In the genomic region with DNA sequence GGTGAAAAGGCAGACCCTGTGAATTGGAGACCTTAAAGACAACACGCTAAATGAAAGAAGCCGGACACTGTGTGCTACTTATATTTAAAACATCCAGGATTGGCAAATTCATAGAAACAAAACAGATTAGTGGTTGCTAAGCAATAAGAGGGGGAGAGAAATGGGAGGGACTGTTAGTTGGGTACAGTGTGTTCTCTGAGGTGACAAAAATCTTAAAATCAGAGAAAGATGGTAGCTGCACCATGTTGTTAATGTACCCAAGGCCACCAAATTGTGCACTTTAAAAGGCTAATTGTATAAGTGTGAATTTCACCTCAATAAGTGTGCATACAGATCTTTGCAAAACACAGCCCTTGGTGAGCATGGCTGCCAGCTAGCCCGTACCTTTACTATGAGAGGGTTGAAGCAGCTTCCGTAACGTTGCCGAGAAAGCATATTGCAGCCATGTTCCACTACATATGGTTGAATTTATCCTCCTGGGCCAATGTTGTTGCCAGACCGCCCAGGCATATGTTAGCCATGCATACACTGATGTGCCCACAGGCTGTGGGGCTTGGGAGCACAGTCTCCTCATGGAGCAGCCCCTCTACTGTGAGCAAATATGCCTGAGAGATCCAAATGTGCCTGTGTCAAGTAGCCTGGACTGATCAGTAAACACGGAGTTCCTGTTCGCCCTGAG, we compare ENCODE assay signal across 13 mouse cellular contexts. TPM values are rescaled to one million over a fixed set of nuclear protein-coding genes. Genes with fewer than 3 reads are reported as not detected.
"Had no signal": no experiment of that assay in that cellular context is flagged by ENCODE, and none has a peak within 500 bp of the region (broad histone marks: within the 10 kb centered on the region; RNA-seq: fewer than 3 reads in every experiment).

No protein-coding gene starts in this region.

- H3K36me3 ChIP-seq: limb, embryonic 12.5 days; liver, embryonic 13.5 days; midbrain, embryonic 12.5 days had no signal

- H3K27ac ChIP-seq: limb, embryonic 12.5 days; liver, embryonic 13.5 days; macrophage; midbrain, embryonic 12.5 days had no signal

- H3K9me3 ChIP-seq: limb, embryonic 12.5 days; liver, embryonic 13.5 days; midbrain, embryonic 12.5 days had no signal

- H3K4me2 ChIP-seq: limb, embryonic 12.5 days; liver, embryonic 13.5 days; midbrain, embryonic 12.5 days had no signal

- H3K4me3 ChIP-seq: limb, embryonic 12.5 days; liver, embryonic 13.5 days; megakaryocyte, embryonic 14.5 days; midbrain, embryonic 12.5 days had no signal

- ATAC-seq: intestine, postnatal 0 days; liver, postnatal 0 days had no signal

- H3K9ac ChIP-seq: limb, embryonic 12.5 days; liver, embryonic 13.5 days; liver, postnatal 0 days; midbrain, embryonic 12.5 days had no signal

- H3K4me1 ChIP-seq: limb, embryonic 12.5 days; liver, embryonic 13.5 days; midbrain, embryonic 12.5 days had no signal

- H3K27me3 ChIP-seq: midbrain, embryonic 12.5 days had no signal

- DNase-seq: kidney, adult 8-10 months; kidney, postnatal 25 days; liver; liver, embryonic 13.5 days; liver, postnatal 0 days; spleen, adult 18-20 months; thymus, adult 18-20 months; thymus, postnatal 14 days had no signal

RNA-seq across cellular contexts. Expression of a gene that starts 12.6 kb away (rescaled TPM):
- polyA plus RNA-seq: macrophage had no signal
